Mouse (Mus musculus) cerebellum, adult 2 months (tissue): ENCODE data around the gene Gm13693.
"Not testable (repeated sequence)": the region's sequence is repeated elsewhere in the genome, so short reads cannot be mapped to it uniquely, and the experiment has no call there.

Experiments
- CTCF ChIP-seq: fragments of 200-500 bp; IDR thresholded peaks from 2 replicates; pipeline ENCODE4 v1.5.1; 2011; ENCODE audit warnings: low read depth, mild to moderate bottlenecking, control low read depth, low read length, moderate library complexity, borderline replicate concordance; ENCODE audit not compliant: insufficient read depth
- POLR2A ChIP-seq: fragments of 200-500 bp; IDR thresholded peaks from 2 replicates; pipeline ENCODE4 v1.6.1; 2011; ENCODE audit warnings: low read length, control low read depth, borderline replicate concordance; ENCODE audit not compliant: insufficient read depth

GRCm38 (mm10) chr2:83972823-83973222 is 11.5 kb downstream of the Gm13693 start, which contains the start of gene Gm13696:
- TF ChIP-seq CTCF, POLR2A: not testable (repeated sequence)
